Mouse (Mus musculus) 3T3-L1 (cell line): ENCODE measurements around the gene Scgb2b24.

ENCODE experiments used
- DNase-seq: peaks from one replicate; pipeline ENCODE4 v3.0.0-alpha.2; 2015; ENCODE audit warnings: low read depth, low spot score

The Scgb2b24 gene

DNA sequence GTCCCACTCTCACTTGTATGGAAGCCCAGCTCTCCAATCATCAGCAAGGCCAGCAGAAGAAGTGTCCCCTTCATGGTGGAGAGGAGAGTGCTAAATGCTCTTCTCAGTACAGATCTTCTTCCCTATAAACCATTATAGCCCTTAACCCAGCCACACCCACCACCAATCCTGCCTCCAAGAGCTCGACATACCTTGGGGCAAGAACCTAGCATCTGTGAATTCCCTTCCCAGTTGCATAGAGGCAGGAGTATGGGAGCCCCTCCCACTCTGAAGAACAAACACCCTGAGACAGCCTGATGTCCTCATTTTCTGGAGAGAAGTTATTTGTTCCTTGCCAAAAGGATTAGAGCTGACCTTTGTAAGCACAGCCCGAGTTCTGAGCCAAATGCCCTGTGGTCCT, at the start of gene Scgb2b24:
Gene Scgb2b24 (minus strand): TSS at position 101 of the 400 bp plus-strand sequence.
- no peak for DNase-seq

DNA sequence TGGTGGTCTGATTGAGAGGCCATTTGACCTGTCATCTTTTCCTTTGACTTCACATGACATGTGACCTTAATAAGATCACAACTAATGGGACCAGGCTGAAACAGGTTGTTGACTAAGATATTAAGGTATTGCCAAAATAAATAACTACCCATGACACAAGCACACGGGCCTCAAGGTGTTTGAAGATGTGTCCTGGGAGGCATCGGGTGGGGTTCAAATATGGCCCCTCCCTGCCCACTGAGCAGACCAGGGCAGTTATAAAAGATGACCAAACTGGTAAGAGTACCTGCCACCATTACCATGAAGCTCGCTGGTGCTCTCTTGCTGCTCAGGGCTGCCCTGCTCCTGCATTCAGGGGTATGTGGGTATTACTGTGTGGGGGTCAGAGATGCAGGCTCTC, 4.4 kb upstream of the Scgb2b24 start, which contains the start of gene Scgb1b24:
Gene Scgb1b24 (plus strand): TSS at position 301 of the 400 bp plus-strand sequence.
- no peak for DNase-seq

DNA sequence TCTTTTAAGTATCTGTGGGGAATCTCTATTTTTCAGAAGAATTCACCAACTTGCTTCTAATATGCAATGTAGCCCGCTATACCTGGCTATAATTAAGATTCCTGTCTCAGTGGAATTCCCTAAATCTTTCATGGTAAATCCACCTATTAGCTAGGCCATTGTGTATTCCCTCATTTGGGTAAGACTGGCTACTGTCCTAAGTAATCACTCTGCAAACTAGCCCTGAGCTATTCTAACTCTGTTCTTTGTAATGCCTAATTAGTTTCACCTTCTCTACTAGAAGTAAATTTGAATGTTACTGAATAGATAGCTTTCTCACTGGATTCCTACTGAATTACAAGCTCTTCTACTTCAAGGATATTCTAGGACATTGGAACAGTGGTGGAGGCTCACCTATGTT, 49.2 kb downstream of the Scgb2b24 start:
- no peak for DNase-seq
